Mouse (Mus musculus): Measurements from ENCODE around the gene Lrrc7.

Gene Lrrc7

GRCm38 (mm10) chr3:158068613-158069263, 493.3 kb downstream of the Lrrc7 start:
- no peak for DNase-seq (ENCODE audit: low spot score in 2 of 2)

DNA sequence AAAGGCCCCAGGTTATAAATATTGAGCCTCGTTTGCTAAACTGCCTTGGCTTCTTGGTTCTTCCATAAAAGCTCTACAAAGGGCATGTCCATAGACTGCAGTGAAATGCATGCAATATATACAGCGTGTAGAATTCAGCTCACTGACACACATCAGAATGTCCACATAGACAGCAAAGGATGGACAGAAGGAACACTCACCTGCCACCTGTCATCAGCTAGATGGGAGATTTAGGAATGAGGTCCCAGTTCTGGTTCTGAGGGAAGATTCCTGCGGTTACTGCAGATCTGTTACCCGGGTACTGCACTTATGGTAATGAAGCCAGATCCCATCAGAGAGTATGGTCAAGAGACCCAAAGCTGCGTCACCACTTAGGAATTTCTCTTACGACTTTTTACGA, 494.1 kb downstream of the Lrrc7 start:
- no peak for DNase-seq (ENCODE audit: low spot score in 2 of 2)

DNA sequence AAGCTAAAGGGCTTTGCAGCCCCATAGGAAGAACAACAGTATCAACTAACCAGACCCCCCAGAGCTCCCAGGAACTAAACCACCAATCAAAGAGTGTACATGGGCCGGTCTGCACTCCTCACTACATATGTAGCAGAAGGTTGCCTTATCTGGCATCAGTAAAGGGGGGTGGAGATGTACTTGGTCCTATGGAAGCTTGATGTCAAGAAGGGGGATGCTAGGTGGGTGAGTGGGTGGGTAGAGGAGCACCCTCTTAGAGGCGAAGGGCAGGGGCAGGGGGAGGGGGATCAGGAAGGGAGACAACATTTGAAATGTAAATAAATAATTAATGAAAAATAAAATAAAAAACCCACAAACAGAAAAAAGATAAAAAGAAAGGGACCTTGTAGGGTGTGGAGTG, 496.8 kb downstream of the Lrrc7 start:
- no peak for DNase-seq (ENCODE audit: low spot score in 2 of 2)

DNA sequence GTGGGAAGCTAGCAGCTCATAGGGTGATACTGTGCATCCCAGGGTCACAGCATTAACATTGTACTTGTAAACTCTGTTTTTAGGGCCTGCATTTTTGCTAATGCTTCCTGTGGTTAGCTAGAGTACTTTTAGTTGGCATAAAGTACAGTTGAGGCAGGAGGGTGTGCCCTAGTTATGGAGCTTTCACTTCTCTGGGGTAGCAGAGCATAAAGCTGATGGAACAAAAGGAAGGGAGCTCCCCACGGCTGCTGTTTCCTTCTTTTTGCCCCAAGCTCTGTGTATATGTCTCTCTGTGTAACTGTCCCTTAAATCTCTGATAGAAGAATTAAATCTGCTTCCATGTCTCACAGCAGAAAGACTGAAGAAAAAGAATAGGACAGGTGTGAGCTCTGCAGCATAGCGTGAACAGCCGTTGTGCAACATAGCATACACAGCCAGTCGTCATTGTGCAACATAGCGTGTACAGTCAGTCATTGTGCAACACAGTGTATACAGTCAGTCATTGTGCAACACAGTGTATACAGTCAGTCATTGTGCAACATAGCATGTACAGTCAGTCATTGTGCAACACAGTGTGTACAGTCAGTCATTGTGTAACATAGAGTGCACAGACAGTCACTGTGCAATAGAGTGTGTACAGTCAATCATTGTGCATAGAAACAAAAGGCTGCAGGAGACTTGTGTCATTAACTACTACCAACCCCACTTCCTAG, 500.1 kb downstream of the Lrrc7 start:
- no peak for DNase-seq (ENCODE audit: low spot score in 2 of 2)

GRCm38 (mm10) chr3:158060621-158061291, 501.3 kb downstream of the Lrrc7 start:
- DNase-seq (ENCODE audit: low spot score in 2 of 2) = no peak

- DNase-seq (ENCODE audit: low spot score in 2 of 2) = no peak
Measured at GRCm38 (mm10) chr3:158049508-158049907, 512.5 kb downstream of the Lrrc7 start.

DNA sequence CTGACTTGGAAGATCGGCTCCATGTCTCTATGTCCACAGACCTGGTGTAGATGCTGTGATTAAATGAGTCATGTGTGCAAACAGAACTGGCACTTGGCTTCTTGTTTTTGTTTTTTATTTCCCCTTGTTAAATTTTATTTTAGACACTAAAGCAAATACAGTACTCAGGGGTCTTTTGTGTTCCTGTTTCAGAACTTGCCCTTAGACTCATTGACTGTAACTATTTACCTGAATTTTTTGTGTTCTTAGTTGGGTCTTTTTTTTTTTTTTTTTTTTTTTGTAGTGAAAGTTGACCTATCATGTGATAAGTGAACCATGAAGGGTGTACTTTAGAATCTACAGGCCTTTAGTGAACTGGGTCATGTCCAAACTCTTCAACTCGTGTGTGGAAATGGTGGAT, 521.3 kb downstream of the Lrrc7 start:
- no peak for DNase-seq (ENCODE audit: low spot score in 2 of 2)

DNA sequence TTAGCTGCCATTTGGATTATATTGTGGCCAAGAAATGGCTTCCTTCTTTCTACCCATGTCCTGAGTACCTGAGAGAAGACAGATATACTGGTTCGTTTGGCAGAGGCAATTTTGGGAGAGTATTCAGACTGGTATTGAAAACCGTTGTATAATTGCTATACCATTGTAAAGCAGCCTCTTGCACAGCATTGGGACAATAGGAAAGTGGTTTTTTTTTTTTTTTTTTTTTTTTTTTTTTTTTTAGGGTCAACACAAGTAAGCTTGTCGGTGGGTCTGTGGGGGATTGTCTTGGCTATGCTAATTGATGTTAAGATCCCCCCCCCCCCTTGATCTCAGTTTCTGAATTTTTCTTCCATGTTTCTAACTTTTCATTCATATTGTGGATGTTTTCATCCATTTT, 523.9 kb downstream of the Lrrc7 start:
- no peak for DNase-seq (ENCODE audit: low spot score in 2 of 2)

DNA sequence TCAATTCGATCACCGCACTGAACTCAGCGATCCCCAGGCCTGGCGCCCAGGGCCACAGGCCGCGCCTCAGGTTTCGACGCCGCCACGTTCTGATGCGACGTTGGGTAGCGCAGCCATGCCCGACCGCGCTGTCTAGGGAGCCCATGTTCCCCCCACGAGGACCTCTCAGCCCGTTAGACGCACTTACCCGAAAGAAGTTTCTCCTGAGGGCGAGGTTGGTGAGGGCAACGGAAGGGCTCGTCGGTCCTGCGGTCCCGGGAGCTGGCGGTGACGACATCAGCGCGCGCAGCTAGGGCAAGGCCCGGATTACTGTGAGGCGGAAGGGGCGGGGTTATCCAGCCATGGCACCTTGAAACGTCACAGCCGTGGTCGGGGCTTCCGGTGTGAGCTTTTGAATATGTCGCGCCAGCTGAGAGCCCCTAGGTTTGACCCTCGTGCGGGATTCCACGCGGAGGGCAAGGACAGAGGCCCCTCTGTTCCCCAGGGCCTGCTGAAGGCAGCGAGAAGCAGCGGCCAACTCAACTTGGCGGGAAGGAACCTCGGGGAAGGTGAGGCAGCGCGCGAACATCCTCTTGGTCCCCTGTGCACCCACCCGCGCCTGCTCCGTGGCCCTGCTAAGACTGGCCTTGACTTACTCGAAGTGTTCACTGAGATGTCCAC, 525.6 kb downstream of the Lrrc7 start, which contains the start of the genes Srsf11 and Lrrc40:
Gene Srsf11 (minus strand): TSS at position 311 of the 660 bp plus-strand sequence.
Gene Lrrc40 (plus strand): TSS at position 334 of the 660 bp plus-strand sequence.
- peak; percentile 91 to 96 for DNase-seq (ENCODE audit: low spot score in 2 of 2)

GRCm38 (mm10) chr3:158035866-158036265, 526.2 kb downstream of the Lrrc7 start:
- no peak for DNase-seq (ENCODE audit: low spot score in 2 of 2)
